Mouse (Mus musculus): ENCODE measurements around the gene Timm13. TPM values are rescaled to one million over a fixed set of nuclear protein-coding genes. Genes with fewer than 3 reads are reported as not detected.

Timm13 gene
- polyA plus RNA-seq, 1 experiment from 2014 or later = 348 TPM

GRCm38 (mm10) chr10:80935698-80936097, 34.9 kb upstream of the Timm13 start:
- DNase-seq (ENCODE audit: low spot score) (peak; percentile 68), ATAC-seq (ENCODE audit: low read depth) (peak; percentile 20; the same call in 1 of the 2 replicates)
- H3K27me3 ChIP-seq (replicated peaks; ENCODE audit: control insufficient read depth, insufficient read depth, low read length) = peaks cover 15% of the 10 kb centered on the region
- H3K4me1 ChIP-seq (ENCODE audit: control insufficient read depth, insufficient read depth, low read length) = peaks cover 92% of the 10 kb centered on the region
- H3K4me3 ChIP-seq (ENCODE audit: low read depth, low read length) = peak overlapping the region; percentile 38
- H3K27ac ChIP-seq (replicated peaks; ENCODE audit: low read depth, low read length) = peak overlapping the region; percentile 83
- 1% methylated on average over 12 of the region's 17 CpGs for WGBS
- no peaks in the 10 kb centered on the region for H3K36me3 ChIP-seq (ENCODE audit: control insufficient read depth, insufficient read depth, low read length)
- peak overlapping the region; percentile 52 for H3K9ac ChIP-seq (ENCODE audit: low read depth, low read length)
- no peaks in the 10 kb centered on the region for H3K9me3 ChIP-seq (ENCODE audit: control insufficient read depth, low read length)
- peak overlapping the region; percentile 76 for H3K4me2 ChIP-seq (ENCODE audit: low read depth, low read length)

GRCm38 (mm10) chr10:80935241-80935640, 34.5 kb upstream of the Timm13 start:
- 0 out of 2 replicates have a peak overlapping the region, but pooled peaks have one; percentile 16 for H3K9ac ChIP-seq (ENCODE audit: low read depth, low read length)
- H3K27ac ChIP-seq (replicated peaks; ENCODE audit: low read depth, low read length) = peak overlapping the region; percentile 83
- H3K9me3 ChIP-seq (ENCODE audit: control insufficient read depth, low read length) = no peaks in the 10 kb centered on the region
- WGBS = 22% methylated on average over 3 of the region's 3 CpGs
- H3K4me2 ChIP-seq (ENCODE audit: low read depth, low read length) = peak overlapping the region; percentile 76
- ATAC-seq (ENCODE audit: low read depth) (no peak), DNase-seq (ENCODE audit: low spot score) (peak; percentile 38)
- peaks cover 15% of the 10 kb centered on the region for H3K27me3 ChIP-seq (replicated peaks; ENCODE audit: control insufficient read depth, insufficient read depth, low read length)
- H3K4me3 ChIP-seq (ENCODE audit: low read depth, low read length) = no peak overlapping the region
- H3K4me1 ChIP-seq (ENCODE audit: control insufficient read depth, insufficient read depth, low read length) = peaks cover 88% of the 10 kb centered on the region
- H3K36me3 ChIP-seq (ENCODE audit: control insufficient read depth, insufficient read depth, low read length) = no peaks in the 10 kb centered on the region

GRCm38 (mm10) chr10:80934136-80934985, 33.6 kb upstream of the Timm13 start:
- peaks cover 15% of the 10 kb centered on the region for H3K27me3 ChIP-seq (replicated peaks; ENCODE audit: control insufficient read depth, insufficient read depth, low read length)
- no peak overlapping the region for H3K9ac ChIP-seq (ENCODE audit: low read depth, low read length)
- H3K4me2 ChIP-seq (ENCODE audit: low read depth, low read length) = no peak overlapping the region
- H3K27ac ChIP-seq (replicated peaks; ENCODE audit: low read depth, low read length) = no peak overlapping the region
- H3K4me1 ChIP-seq (ENCODE audit: control insufficient read depth, insufficient read depth, low read length) = peaks cover 80% of the 10 kb centered on the region
- DNase-seq (ENCODE audit: low spot score) (no peak), ATAC-seq (ENCODE audit: low read depth) (no peak)
- H3K9me3 ChIP-seq (ENCODE audit: control insufficient read depth, low read length) = no peaks in the 10 kb centered on the region
- no peaks in the 10 kb centered on the region for H3K36me3 ChIP-seq (ENCODE audit: control insufficient read depth, insufficient read depth, low read length)
- no peak overlapping the region for H3K4me3 ChIP-seq (ENCODE audit: low read depth, low read length)
- 47% methylated on average over 14 of the region's 14 CpGs for WGBS

GRCm38 (mm10) chr10:80933421-80933979, 32.7 kb upstream of the Timm13 start:
- H3K9ac ChIP-seq (ENCODE audit: low read depth, low read length) = 0 out of 2 replicates have a peak overlapping the region, but pooled peaks have one; percentile 3
- peaks cover 15% of the 10 kb centered on the region for H3K27me3 ChIP-seq (replicated peaks; ENCODE audit: control insufficient read depth, insufficient read depth, low read length)
- H3K27ac ChIP-seq (replicated peaks; ENCODE audit: low read depth, low read length) = peak overlapping the region; percentile 4; the same call in 1 of the 2 replicates
- H3K36me3 ChIP-seq (ENCODE audit: control insufficient read depth, insufficient read depth, low read length) = no peaks in the 10 kb centered on the region
- H3K4me2 ChIP-seq (ENCODE audit: low read depth, low read length) = peak overlapping the region; percentile 94
- 3% methylated on average over 21 of the region's 21 CpGs for WGBS
- no peak for ATAC-seq (ENCODE audit: low read depth)
- peak; percentile 68 for DNase-seq (ENCODE audit: low spot score)
- no peaks in the 10 kb centered on the region for H3K9me3 ChIP-seq (ENCODE audit: control insufficient read depth, low read length)
- H3K4me3 ChIP-seq (ENCODE audit: low read depth, low read length) = peak overlapping the region; percentile 63
- H3K4me1 ChIP-seq (ENCODE audit: control insufficient read depth, insufficient read depth, low read length) = peaks cover 77% of the 10 kb centered on the region

DNA sequence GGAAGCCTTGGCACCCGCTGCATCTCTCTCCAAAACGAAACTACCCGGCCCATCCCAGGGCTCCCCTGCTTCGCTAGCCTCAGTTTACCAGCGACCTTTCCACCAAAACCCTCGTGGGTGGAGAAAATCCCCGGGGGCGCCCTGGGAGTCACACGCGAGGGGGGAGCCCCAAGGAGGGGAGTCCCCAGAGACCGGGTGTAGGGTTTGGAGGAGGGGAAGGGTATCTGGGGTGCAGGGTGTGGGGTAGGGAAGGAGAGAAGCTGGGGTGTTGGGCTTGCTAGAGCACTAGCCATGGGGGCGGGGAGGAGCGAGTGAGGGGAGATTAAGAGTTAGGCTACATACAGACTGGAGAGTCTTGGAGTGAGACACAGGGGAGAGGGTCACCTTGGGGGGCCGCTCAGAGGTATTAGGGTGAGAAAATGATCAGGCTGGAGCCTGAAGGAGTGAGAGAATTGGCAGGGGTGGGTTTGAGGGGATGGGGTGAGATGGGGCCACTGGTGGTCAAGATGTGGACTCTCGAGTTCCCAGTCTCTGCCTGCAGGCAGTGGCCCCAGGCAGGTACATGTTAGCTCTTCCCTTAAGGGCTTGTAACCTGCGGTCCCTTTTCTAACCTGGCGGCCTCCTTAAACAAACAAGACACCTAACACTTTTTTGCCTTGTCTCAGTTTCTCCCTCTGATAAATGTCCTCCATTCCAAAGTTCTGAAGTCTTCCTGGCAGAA, 32.1 kb upstream of the Timm13 start:
- peaks cover 15% of the 10 kb centered on the region for H3K27me3 ChIP-seq (replicated peaks; ENCODE audit: control insufficient read depth, insufficient read depth, low read length)
- H3K4me3 ChIP-seq (ENCODE audit: low read depth, low read length) = peak overlapping the region; percentile 63
- no peaks in the 10 kb centered on the region for H3K9me3 ChIP-seq (ENCODE audit: control insufficient read depth, low read length)
- H3K36me3 ChIP-seq (ENCODE audit: control insufficient read depth, insufficient read depth, low read length) = no peaks in the 10 kb centered on the region
- peak overlapping the region; percentile 94 for H3K4me2 ChIP-seq (ENCODE audit: low read depth, low read length)
- WGBS = 2% methylated on average over 17 of the region's 17 CpGs
- DNase-seq (ENCODE audit: low spot score) = peak; percentile 17
- ATAC-seq (ENCODE audit: low read depth) = no peak
- peak overlapping the region; percentile 4; the same call in 1 of the 2 replicates for H3K27ac ChIP-seq (replicated peaks; ENCODE audit: low read depth, low read length)
- H3K4me1 ChIP-seq (ENCODE audit: control insufficient read depth, insufficient read depth, low read length) = peaks cover 71% of the 10 kb centered on the region
- peak overlapping the region; percentile 73 for H3K9ac ChIP-seq (ENCODE audit: low read depth, low read length)

DNA sequence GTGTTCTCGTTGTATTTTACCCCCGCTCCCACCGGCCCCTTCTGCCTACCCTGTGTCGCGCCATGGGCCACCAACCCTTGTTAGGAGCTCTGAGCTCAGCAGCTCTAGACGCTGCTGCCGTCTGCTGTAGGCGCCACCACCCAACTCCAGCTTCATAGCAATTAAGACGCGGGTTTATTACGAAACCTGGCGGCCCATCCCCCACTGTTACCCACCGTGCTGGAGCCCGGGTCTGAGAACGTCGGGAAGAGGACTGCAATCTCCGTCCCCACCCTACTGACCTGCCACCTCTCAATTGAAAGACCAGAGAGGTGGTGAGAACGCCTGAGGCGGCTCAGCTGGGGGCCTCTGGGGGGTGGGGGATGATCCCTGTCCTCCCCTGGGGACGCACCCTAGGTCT, 31.4 kb upstream of the Timm13 start:
- Histone ChIP-seq H3K4me2 (ENCODE audit: low read depth, low read length) (peak overlapping the region; percentile 94), H3K27me3 (replicated peaks; ENCODE audit: control insufficient read depth, insufficient read depth, low read length) (peaks cover 15% of the 10 kb centered on the region), H3K27ac (replicated peaks; ENCODE audit: low read depth, low read length) (0 out of 2 replicates have a peak overlapping the region, but pooled peaks have one; percentile 3), H3K4me3 (ENCODE audit: low read depth, low read length) (peak overlapping the region; percentile 63), H3K36me3 (ENCODE audit: control insufficient read depth, insufficient read depth, low read length) (no peaks in the 10 kb centered on the region), H3K9me3 (ENCODE audit: control insufficient read depth, low read length) (no peaks in the 10 kb centered on the region), H3K9ac (ENCODE audit: low read depth, low read length) (peak overlapping the region; percentile 73), H3K4me1 (ENCODE audit: control insufficient read depth, insufficient read depth, low read length) (peaks cover 64% of the 10 kb centered on the region)
- no peak for ATAC-seq (ENCODE audit: low read depth)
- WGBS = 1% methylated on average over 20 of the region's 20 CpGs
- DNase-seq (ENCODE audit: low spot score) = peak; percentile 66

DNA sequence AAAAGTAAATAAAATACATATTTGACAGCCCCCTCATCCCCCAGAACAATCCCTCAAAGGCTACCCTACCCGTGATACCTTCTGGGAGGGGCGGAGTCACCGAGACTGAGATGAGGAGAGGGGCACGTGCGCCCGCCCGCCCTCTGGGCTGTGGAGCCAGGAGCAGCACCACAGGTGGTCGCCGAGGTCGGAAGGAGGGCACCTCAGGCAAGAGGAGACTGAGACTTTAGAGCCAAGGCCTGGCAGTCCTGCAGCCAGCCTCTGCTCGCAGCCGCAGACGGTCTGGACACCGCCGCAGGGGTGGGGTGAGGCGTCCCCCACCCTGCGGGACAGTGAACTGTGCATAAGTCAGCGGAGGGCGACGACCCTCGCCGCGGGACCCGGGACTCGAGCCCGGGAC, 30.9 kb upstream of the Timm13 start:
- no peak for DNase-seq (ENCODE audit: low spot score)
- Histone ChIP-seq H3K9me3 (ENCODE audit: control insufficient read depth, low read length) (no peaks in the 10 kb centered on the region), H3K36me3 (ENCODE audit: control insufficient read depth, insufficient read depth, low read length) (no peaks in the 10 kb centered on the region), H3K27me3 (replicated peaks; ENCODE audit: control insufficient read depth, insufficient read depth, low read length) (peaks cover 15% of the 10 kb centered on the region), H3K4me1 (ENCODE audit: control insufficient read depth, insufficient read depth, low read length) (peaks cover 59% of the 10 kb centered on the region), H3K4me3 (ENCODE audit: low read depth, low read length) (peak overlapping the region; percentile 63), H3K9ac (ENCODE audit: low read depth, low read length) (peak overlapping the region; percentile 73), H3K27ac (replicated peaks; ENCODE audit: low read depth, low read length) (0 out of 2 replicates have a peak overlapping the region, but pooled peaks have one; percentile 3), H3K4me2 (ENCODE audit: low read depth, low read length) (peak overlapping the region; percentile 94)
- 1% methylated on average over 17 of the region's 26 CpGs for WGBS
- no peak for ATAC-seq (ENCODE audit: low read depth)

DNA sequence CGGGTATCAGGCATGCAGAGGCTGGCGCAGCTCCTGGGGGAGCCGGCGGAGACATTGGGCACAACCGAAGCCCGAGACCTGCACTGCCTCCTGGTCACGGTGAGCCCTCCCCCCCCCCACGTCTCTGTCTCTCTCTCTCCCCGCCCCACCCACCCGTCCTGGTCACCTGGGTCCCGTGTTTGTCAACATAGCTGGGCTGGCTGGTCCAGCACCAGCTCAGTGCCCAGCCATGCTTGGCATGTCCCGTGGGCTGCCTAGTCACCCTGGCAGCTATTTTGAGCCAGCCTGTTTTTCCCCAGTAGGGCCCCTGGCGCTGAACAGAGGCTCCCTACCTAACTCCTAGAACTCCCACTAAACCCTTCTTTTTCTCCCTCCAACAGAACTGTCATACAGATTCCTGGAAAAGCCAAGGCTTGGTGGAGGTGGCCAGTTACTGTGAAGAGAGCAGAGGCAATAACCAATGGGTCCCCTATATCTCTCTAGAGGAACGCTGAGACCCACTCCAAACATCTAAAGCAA, 30.4 kb upstream of the Timm13 start:
- Histone ChIP-seq H3K9ac (ENCODE audit: low read depth, low read length) (peak overlapping the region; percentile 73), H3K9me3 (ENCODE audit: control insufficient read depth, low read length) (no peaks in the 10 kb centered on the region), H3K36me3 (ENCODE audit: control insufficient read depth, insufficient read depth, low read length) (no peaks in the 10 kb centered on the region), H3K4me2 (ENCODE audit: low read depth, low read length) (peak overlapping the region; percentile 94), H3K27ac (replicated peaks; ENCODE audit: low read depth, low read length) (no peak overlapping the region), H3K4me3 (ENCODE audit: low read depth, low read length) (peak overlapping the region; percentile 63), H3K27me3 (replicated peaks; ENCODE audit: control insufficient read depth, insufficient read depth, low read length) (peaks cover 15% of the 10 kb centered on the region), H3K4me1 (ENCODE audit: control insufficient read depth, insufficient read depth, low read length) (peaks cover 54% of the 10 kb centered on the region)
- ATAC-seq (ENCODE audit: low read depth) (no peak), DNase-seq (ENCODE audit: low spot score) (peak; percentile 16)
- 3% methylated on average over 5 of the region's 14 CpGs for WGBS
